Mouse (Mus musculus): Measurements from ENCODE around the gene Amer2. TPM values are rescaled to one million over a fixed set of nuclear protein-coding genes. Genes with fewer than 3 reads are reported as not detected.

The Amer2 gene
- total and polyA plus RNA-seq, 3 experiments, result not detected

GRCm38 (mm10) chr14:60379958-60380330 is 6.9 kb downstream of the Amer2 start:
- in situ Hi-C loops (cut with MboI; ENCODE audit: low pct_ligation_motif_present, low pct_unique_long_range_greater_than_20kb, low sequenced_read_pairs), result no loop called here
- Histone ChIP-seq H3K9me3 (replicated peaks; ENCODE audit: low read length) (peaks cover 11% of the 10 kb centered on the region), H3K27me3 (replicated peaks) (no peaks in the 10 kb centered on the region), H3K4me1 (ENCODE audit: control insufficient read depth in 1 of 2, insufficient read depth in 2 of 2) (peaks cover 0 to 5% of the 10 kb centered on the region in 2 experiments; a peak in 2 of 4 replicates), H3K4me2 (ENCODE audit: insufficient read depth, low read depth, poor library complexity, severe bottlenecking) (no peak overlapping the region), H3K9ac (ENCODE audit: insufficient read depth, low read depth) (no peak overlapping the region), H3K4me3 (replicated peaks in 1 of 3; ENCODE audit: low read depth in 2 of 3, low read length in 2 of 3, poor library complexity in 1 of 3) (no peak overlapping the region), H3K79me2 (replicated peaks; ENCODE audit: control insufficient read depth, extremely low read depth, insufficient read depth, poor library complexity, severe bottlenecking) (no peaks in the 10 kb centered on the region), H3K36me3 (replicated peaks in 1 of 2; ENCODE audit: control insufficient read depth in 1 of 2, insufficient read depth in 1 of 2, low read length in 1 of 2) (no peaks in the 10 kb centered on the region), H3K27ac (ENCODE audit: insufficient read depth, low read depth) (no peak overlapping the region)
- TF ChIP-seq CHD2 (IDR thresholded peaks at IDR 0.05; ENCODE audit: low read length) (no peak), ETS1 (conservative IDR thresholded peaks at IDR 0.05; ENCODE audit: low read depth, low read length) (no peak), ELF1 (IDR thresholded peaks at IDR 0.05; ENCODE audit: low read depth, low read length) (no peak), ZC3H11A (IDR thresholded peaks at IDR 0.05; ENCODE audit: low read depth, low read length) (no peak), ZNF384 (IDR thresholded peaks at IDR 0.05; ENCODE audit: low read depth, low read length) (no peak)
- no peak for DNase-seq (ENCODE audit: extremely low read depth)
- dilution Hi-C loops (cut with MboI; ENCODE audit: extremely low pct_ligation_motif_present, extremely low pct_unique_long_range_greater_than_20kb, low sequenced_read_pairs), result no loop called here

- DNase-seq (ENCODE audit: extremely low read depth), result no peak
- dilution Hi-C loops (cut with MboI; ENCODE audit: extremely low pct_ligation_motif_present, extremely low pct_unique_long_range_greater_than_20kb, low sequenced_read_pairs), result no loop called here
- Histone ChIP-seq H3K4me3 (replicated peaks in 1 of 3; ENCODE audit: low read depth in 2 of 3, low read length in 2 of 3, poor library complexity in 1 of 3) (no peak overlapping the region), H3K9ac (ENCODE audit: insufficient read depth, low read depth) (no peak overlapping the region), H3K27me3 (replicated peaks) (no peaks in the 10 kb centered on the region), H3K9me3 (replicated peaks; ENCODE audit: low read length) (peaks cover 11% of the 10 kb centered on the region), H3K4me2 (ENCODE audit: insufficient read depth, low read depth, poor library complexity, severe bottlenecking) (no peak overlapping the region), H3K79me2 (replicated peaks; ENCODE audit: control insufficient read depth, extremely low read depth, insufficient read depth, poor library complexity, severe bottlenecking) (no peaks in the 10 kb centered on the region), H3K4me1 (ENCODE audit: control insufficient read depth in 1 of 2, insufficient read depth in 2 of 2) (peaks cover 0 to 5% of the 10 kb centered on the region in 2 experiments; a peak in 1 of 4 replicates), H3K27ac (ENCODE audit: insufficient read depth, low read depth) (no peak overlapping the region), H3K36me3 (replicated peaks in 1 of 2; ENCODE audit: control insufficient read depth in 1 of 2, insufficient read depth in 1 of 2, low read length in 1 of 2) (no peaks in the 10 kb centered on the region)
- TF ChIP-seq NELFE (IDR thresholded peaks at IDR 0.05; ENCODE audit: low read depth, low read length), result no peak
- in situ Hi-C loops (cut with MboI; ENCODE audit: low pct_ligation_motif_present, low pct_unique_long_range_greater_than_20kb, low sequenced_read_pairs), result no loop called here
These were observed 8.6 kb downstream of the Amer2 start for GRCm38 (mm10) chr14:60381671-60382070.

- H3K4me2 ChIP-seq (ENCODE audit: insufficient read depth, low read depth, poor library complexity, severe bottlenecking), result no peak overlapping the region
- no peak overlapping the region for H3K9ac ChIP-seq (ENCODE audit: insufficient read depth, low read depth)
- no peaks in the 10 kb centered on the region for H3K4me1 ChIP-seq (ENCODE audit: control insufficient read depth in 1 of 2, insufficient read depth in 2 of 2)
- no peaks in the 10 kb centered on the region for H3K36me3 ChIP-seq (replicated peaks in 1 of 2; ENCODE audit: control insufficient read depth in 1 of 2, insufficient read depth in 1 of 2, low read length in 1 of 2)
- TF ChIP-seq BHLHE40 (IDR thresholded peaks at IDR 0.05; ENCODE audit: low read depth, low read length) (no peak), E2F4 (IDR thresholded peaks at IDR 0.05; ENCODE audit: insufficient replicate concordance, low read depth, low read length) (no peak), CTCF (conservative IDR thresholded peaks at IDR 0.05 in 1 of 2, IDR thresholded peaks at IDR 0.05 in 1 of 2; ENCODE audit: low read depth in 2 of 2, low read length in 2 of 2) (no peak), KAT2A (IDR thresholded peaks at IDR 0.05; ENCODE audit: insufficient replicate concordance, low read length) (no peak), CHD2 (IDR thresholded peaks at IDR 0.05; ENCODE audit: low read length) (no peak), RCOR1 (conservative IDR thresholded peaks at IDR 0.05; ENCODE audit: low read depth, low read length) (no peak), ZKSCAN1 (IDR thresholded peaks at IDR 0.05; ENCODE audit: borderline replicate concordance, low read depth, low read length) (no peak)
- H3K27ac ChIP-seq (ENCODE audit: insufficient read depth, low read depth), result no peak overlapping the region
- no peaks in the 10 kb centered on the region for H3K79me2 ChIP-seq (replicated peaks; ENCODE audit: control insufficient read depth, extremely low read depth, insufficient read depth, poor library complexity, severe bottlenecking)
- no peaks in the 10 kb centered on the region for H3K27me3 ChIP-seq (replicated peaks)
- in situ Hi-C loops (cut with MboI; ENCODE audit: low pct_ligation_motif_present, low pct_unique_long_range_greater_than_20kb, low sequenced_read_pairs), result no loop called here
- dilution Hi-C loops (cut with MboI; ENCODE audit: extremely low pct_ligation_motif_present, extremely low pct_unique_long_range_greater_than_20kb, low sequenced_read_pairs), result no loop called here
- DNase-seq (ENCODE audit: extremely low read depth), result no peak
- H3K9me3 ChIP-seq (replicated peaks; ENCODE audit: low read length), result peaks cover 3% of the 10 kb centered on the region
- H3K4me3 ChIP-seq (replicated peaks in 1 of 3; ENCODE audit: low read depth in 2 of 3, low read length in 2 of 3, poor library complexity in 1 of 3), result no peak overlapping the region
These were observed 10.8 kb downstream of the Amer2 start for GRCm38 (mm10) chr14:60383816-60384215.

All from CH12.LX (cell line).